Mouse (Mus musculus) heart, postnatal 4 days (tissue): ENCODE data around the gene Apon. TPM values are rescaled to one million over a fixed set of nuclear protein-coding genes. Genes with fewer than 3 reads are reported as not detected.
A peak's percentile ranks its signal among the peaks of the same experiment; 100 is the strongest.
"Not testable (repeated sequence)": the region's sequence is repeated elsewhere in the genome, so short reads cannot be mapped to it uniquely, and the experiment has no call there.

Source experiments
- DNase-seq: peaks from one replicate; pipeline ENCODE4 v3.0.0; 2021
- total RNA-seq, 2 experiments: library from RNA; stranded (reverse); gene quantifications; 2 replicates each; pipeline ENCODE4 v1.2.3; 2021

The Apon gene
- total RNA-seq, 2 experiments from 2014 or later: 0.29 TPM; not detected in 1

DNA sequence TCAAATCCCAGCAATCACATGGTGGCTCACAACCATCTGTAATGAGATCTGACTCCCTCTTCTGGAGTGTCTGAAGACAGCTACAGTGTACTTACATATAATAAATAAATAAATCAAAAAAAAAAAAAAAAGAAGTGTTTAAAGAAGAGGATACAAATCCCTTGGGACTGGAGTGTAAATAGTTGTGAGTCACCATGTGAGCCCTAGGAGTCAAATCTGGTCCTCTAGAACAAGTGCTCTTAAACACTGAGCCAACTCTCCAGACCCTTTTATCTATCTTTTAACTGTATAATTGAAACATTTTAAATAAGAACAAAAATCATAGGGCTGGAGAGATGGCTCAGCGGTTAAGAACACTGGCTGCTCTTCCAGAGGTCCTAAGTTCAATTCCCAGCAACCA, 21.5 kb downstream of the Apon start:
- DNase-seq: not testable (repeated sequence)

- no peak for DNase-seq
Observed at GRCm38 (mm10) chr10:128278158-128278557, 24.3 kb downstream of the Apon start.

GRCm38 (mm10) chr10:128280943-128281342, 27.0 kb downstream of the Apon start:
- DNase-seq: no peak

DNA sequence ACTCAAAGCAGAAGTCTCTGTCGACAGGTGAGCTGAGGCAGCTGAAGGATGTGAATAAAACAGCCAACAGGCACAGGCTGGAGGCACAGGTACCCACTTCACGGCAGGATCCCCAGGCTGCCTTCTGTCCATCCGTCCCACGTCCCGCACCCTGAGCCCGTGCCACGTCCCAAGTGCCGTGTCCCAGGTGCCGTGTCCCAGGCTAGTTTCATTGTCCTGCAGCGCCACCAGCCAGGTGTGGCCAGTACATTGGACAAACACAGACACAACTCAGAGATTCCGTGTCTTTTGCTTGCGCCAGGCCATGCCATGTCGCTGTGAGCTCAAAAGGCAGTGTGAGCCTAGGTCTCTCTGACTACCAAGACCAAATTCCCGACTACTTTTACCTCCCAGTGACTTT, 27.8 kb downstream of the Apon start:
- DNase-seq: no peak

DNA sequence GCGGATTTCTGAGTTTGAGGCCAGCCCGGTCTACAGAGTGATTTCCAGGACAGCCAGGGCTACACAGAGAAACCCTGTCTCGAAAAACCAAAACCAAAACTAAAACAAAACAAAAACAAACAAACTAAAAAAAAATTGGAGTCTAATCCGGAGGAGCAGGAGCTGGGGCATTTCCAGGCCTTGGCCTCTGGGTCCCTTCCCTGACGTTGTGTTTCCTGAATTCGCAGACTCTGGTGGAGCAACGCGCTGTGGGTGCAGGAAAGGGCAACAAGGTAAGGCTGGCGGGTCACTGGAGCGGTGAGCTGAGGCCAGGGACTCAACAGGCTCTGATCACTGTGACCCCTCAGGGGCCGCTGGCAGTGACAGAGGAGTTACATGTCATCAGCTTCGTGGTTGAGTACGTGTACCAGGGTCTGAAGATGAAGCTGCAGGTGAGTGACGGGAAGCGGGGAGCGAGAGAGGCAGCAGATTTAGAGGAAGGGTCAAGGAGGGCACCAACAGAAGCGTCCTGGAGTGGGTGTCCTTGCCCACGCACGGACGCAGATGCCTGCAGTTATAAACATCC, 29.1 kb downstream of the Apon start:
- no peak for DNase-seq

GRCm38 (mm10) chr10:128283604-128284579, 30.0 kb downstream of the Apon start:
- peak; percentile 79 for DNase-seq

DNA sequence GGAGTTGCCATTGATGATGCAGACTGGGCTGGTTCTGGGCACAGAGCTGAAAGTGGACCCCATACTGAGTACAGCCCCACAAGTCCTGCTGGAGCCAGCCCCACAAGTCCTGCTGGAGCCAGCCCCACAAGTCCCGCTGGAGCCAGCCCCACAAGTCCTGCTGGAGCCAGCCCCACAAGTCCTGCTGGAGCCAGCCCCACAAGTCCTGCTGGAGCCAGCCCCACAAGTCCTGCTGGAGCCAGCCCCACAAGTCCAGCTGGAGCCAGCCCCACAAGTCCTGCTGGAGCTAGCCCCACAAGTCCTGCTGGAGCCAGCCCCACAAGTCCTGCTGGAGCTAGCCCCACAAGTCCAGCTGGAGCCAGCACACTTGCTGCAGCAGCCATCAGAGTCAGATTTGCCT, 36.7 kb downstream of the Apon start:
- DNase-seq: peak; percentile 40

DNA sequence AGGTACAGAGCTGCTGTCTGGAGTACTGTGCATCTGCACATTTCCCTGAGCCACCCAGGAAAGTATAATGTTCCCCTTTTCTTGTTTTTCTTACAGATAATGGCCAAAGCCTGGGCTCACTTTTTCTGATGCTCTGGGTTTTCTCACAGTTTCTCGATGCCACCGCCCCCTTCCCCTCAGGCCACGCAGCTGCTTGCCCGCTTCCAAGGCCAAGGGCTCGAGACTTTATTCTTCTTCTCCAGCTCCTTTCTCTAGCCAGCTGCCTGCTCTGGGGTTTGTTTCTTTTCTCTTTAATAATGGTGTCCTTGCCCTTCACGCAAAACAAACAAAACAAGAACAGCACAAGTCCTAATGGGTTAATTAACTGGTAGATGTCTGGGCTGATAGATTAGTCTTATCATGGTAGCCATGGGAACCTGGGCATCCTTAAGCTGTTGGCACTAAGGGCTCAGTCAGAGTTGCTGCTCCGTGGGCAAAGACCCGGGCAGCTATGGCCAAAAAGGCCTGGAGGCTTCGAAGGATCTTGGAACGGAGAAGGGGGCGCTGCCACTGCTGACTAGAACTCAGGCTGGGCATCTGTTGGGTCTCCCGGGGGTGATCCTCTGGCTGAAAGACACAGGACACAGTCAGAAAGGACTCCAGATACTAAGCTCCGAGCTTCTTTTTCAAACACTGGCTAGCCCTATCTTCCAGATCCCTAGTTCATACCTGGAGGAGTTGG, 42.6 kb downstream of the Apon start:
- no peak for DNase-seq

GRCm38 (mm10) chr10:128297221-128297620, 43.3 kb downstream of the Apon start:
- DNase-seq: peak; percentile 35

- peak; percentile 82 for DNase-seq
Observed at GRCm38 (mm10) chr10:128297622-128298021, 43.7 kb downstream of the Apon start.

DNA sequence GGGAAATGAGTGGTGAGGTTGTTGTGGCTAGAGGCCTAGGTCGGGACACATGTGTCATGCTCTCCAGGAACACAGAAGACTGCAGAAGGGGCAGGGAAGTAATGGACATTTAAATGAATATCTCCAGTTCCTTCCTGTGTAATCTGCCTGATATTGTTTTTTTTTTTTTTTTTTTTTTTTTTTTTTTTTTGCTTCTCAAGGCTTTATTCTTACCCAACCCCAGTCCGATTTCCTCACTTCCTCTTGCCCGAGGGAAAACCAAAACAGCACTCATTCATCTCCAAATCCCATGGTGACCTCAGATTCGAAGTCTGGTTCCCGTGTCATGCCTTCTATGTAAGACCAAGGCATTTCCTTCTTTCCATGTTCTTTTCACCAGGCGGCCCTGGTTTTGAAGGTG, 44.3 kb downstream of the Apon start:
- DNase-seq: no peak

- no peak for DNase-seq
Observed at GRCm38 (mm10) chr10:128298702-128299171, 44.8 kb downstream of the Apon start, which contains the start of gene Il23a. Gene Il23a, minus strand, starts transcription at chr10:128298752.

DNA sequence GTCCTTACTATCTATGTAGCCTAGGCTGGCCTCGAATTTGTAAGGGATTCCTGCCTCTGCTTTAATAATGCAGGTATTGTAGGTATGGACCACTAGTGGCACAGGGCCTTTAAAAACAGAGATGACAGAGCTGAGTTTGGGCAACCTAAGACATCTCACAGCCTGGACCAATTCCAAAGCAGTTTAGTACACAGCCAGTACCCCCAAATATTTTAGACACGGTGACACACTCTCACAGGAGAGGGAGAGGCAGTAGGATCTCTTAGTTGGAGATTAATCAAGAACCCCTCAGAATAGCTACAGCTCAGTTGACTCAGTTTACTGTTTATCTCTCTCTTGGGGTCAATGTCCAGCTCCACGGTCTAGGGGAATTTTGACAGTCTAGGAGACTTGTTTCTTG, 48.5 kb downstream of the Apon start:
- DNase-seq: no peak

GRCm38 (mm10) chr10:128302785-128303125, 48.9 kb downstream of the Apon start:
- no peak for DNase-seq

DNA sequence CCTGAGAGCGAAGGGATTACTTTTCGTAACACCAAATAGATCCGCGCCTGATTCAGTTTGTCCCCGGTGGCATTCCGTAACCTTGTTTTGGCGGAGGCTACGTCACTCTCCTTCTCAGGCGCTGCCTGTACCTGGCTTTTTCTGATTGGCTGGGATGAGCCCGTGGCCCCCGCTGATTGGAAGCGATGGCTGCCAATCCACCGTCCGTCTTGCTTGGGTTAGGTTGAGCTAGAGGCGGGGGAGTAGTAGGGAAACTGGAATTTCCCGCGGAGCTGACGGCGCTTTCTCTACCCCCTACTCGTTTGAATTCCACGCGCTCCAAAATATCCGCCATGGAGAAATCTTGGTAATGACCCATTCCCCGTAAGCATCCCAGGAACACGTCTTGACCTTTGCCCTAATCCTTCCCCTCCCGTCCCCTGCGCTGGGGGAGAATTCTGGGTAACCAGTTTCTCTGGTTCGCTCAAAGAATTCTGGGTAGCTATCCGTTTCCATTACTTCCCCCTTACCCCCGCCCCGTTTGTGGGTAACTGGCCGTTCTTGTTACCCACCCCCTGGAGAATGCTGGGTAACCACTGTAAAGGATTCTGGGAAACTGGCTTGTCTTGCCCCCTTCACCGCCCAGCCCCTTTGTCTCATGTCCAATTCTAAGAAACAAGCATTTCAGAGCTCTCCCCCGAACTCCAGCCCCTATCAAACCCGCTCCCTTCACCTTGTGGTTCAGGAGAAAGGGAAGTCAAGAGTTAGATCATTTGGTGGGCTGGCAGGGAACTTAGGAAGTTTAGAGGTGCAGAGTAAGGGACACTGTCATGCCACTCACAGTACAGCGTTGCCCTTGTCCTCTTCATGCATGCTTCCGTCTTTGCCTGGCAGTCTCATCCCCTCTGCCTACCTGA, 49.5 kb downstream of the Apon start, which contains the start of gene Pan2:
TSS of gene Pan2 (plus strand) at position 210 of the 896 bp plus-strand sequence.
- peak; percentile 100 for DNase-seq

Other genes with a start within 250 kb of the Apon start
- gene Hsd17b6, start 246.5 kb upstream of the Apon start, total RNA-seq: not detected
- 10 to 100 TPM; 30.0 to 31.1 TPM for gene Prim1, start 238.9 kb upstream of the Apon start, total RNA-seq
- gene Naca, start 218.5 kb upstream of the Apon start, total RNA-seq: 100 to 1,000 TPM; 738 to 766 TPM
- 100 to 1,000 TPM; 125 to 132 TPM for gene Ptges3, start 195.1 kb upstream of the Apon start, total RNA-seq
- gene Atp5b, start 170.8 kb upstream of the Apon start, total RNA-seq: 1,000 to 10,000 TPM; 6,416 to 6,613 TPM
- gene Baz2a, start 162.5 kb upstream of the Apon start, total RNA-seq: 10 to 100 TPM; 28.0 to 30.0 TPM
- 10 to 100 TPM; 95.9 to 97.3 TPM for gene Rbms2, start 73.8 kb upstream of the Apon start, total RNA-seq
- gene Gls2, start 59.6 kb upstream of the Apon start, total RNA-seq: 1 to 10 TPM in 1 of 2 experiments, under 1 TPM in 1; 0.48 to 1.2 TPM
- gene Spryd4, start 42.3 kb upstream of the Apon start, total RNA-seq: 10 to 100 TPM; 39.6 to 41.5 TPM
- not detected for gene Mip, start 28.3 kb upstream of the Apon start, total RNA-seq
- gene Timeless, start 22.0 kb upstream of the Apon start, total RNA-seq: 10 to 100 TPM; 24.5 to 28.7 TPM
- gene Apof, start 14.6 kb downstream of the Apon start, total RNA-seq: not detected
- 10 to 100 TPM in 1 of 2 experiments, 1 to 10 TPM in 1; 10.0 TPM for gene Stat2, start 16.5 kb downstream of the Apon start, total RNA-seq
- gene Il23a, start 44.7 kb downstream of the Apon start, total RNA-seq: 1 to 10 TPM; 1.5 to 2.2 TPM
- gene Pan2, start 49.2 kb downstream of the Apon start, total RNA-seq: 10 to 100 TPM; 17.6 to 18.1 TPM
- 100 to 1,000 TPM in 1 of 2 experiments, 10 to 100 TPM in 1; 92.1 to 100 TPM for gene Cnpy2, start 68.4 kb downstream of the Apon start, total RNA-seq
- 100 to 1,000 TPM; 819 to 825 TPM for gene Cs, start 83.6 kb downstream of the Apon start, total RNA-seq
- gene Coq10a, start 114.9 kb downstream of the Apon start, total RNA-seq: 10 to 100 TPM; 82.0 to 85.7 TPM
- gene Ankrd52, start 123.0 kb downstream of the Apon start, total RNA-seq: 10 to 100 TPM; 44.4 to 44.9 TPM
- not detected for gene Slc39a5, start 147.1 kb downstream of the Apon start, total RNA-seq
- gene Nabp2, start 157.4 kb downstream of the Apon start, total RNA-seq: 10 to 100 TPM; 44.1 to 47.1 TPM
- 10 to 100 TPM; 25.0 to 27.0 TPM for gene Rnf41, start 157.6 kb downstream of the Apon start, total RNA-seq
- 10 to 100 TPM; 97.0 to 97.3 TPM for gene Smarcc2, start 205.2 kb downstream of the Apon start, total RNA-seq
- gene Myl6, start 240.0 kb downstream of the Apon start, total RNA-seq: 100 to 1,000 TPM; 616 to 628 TPM
- 1 to 10 TPM; 3.7 TPM for gene Myl6b, start 244.6 kb downstream of the Apon start, total RNA-seq